Mouse (Mus musculus) cerebellum, adult (tissue): ENCODE results near the gene Plekhn1.

ENCODE experiments used
- ATAC-seq: cut with Nextera tagmentation; 2 replicates; pipeline ENCODE4 v1.9.2; 2017; ENCODE audit warnings: mild to moderate bottlenecking, moderate library complexity, mixed read lengths; ENCODE audit not compliant: insufficient number of reproducible peaks, low FRiP score, low TSS enrichment

Gene Plekhn1

DNA sequence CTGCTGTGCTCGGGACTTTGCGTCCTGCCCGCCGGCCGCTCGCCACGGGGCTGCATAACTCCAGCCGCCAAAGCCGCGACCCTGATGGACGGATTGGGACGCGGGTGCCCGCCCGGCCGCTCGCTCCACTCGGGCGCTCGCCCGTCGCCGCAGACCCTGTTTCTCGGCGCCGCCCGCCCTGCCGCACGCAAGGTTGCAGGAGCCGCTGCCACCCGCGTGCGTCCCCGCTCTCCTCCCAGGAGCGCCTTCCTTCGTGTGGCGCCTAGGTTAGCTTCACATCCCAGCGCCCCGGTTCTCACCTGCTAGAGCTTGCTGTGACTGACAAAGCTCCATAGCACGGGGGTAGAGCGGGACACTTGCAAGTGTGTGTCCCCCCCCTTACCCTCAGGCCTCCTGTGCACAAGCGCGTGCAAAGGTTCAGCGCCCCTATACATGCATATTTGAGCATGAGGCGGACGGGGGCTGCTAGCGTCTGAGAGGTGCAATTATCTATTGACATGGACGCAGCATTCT is at the start of gene Plekhn1:
Gene Plekhn1, minus strand, starts transcription at position 157 of the 513 bp plus-strand sequence.
- ATAC-seq: peak; percentile 52; the same call in 1 of the 2 replicates

DNA sequence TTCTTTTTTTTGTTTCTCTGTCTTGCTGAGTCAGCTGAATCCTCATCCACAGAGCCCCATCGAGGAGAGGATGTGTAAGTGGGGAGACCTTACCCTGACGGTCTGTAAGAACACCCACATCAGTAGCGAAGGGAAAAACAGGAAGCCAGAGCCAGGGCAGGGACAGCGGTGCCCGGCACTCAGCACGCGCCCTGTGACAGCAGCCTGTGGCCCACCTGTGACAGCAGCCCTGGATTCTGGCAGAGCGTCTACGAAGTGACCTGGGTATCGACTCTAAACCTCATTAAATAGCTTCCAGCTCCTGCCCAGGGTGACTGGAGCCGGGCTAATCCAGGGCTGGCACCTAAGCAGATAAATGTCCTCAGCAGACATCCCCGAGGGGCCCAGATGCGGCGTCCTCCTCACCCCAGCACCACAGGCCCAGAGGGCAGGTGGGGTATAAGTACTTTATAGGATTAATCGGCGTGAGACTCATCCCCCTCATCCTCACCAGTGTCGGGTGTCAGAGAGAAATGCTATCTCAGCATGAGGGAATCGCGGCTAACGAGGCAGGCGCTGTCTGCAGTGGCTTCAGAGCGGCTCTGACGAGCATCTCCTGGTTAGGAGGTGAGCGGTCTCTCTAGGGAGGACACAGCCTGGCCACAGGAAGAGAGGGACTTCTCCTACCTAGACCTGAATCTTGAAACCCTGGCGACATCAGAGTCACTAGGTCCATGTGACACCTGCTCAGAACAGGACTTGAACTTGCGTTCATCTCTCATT is 20.6 kb upstream of the Plekhn1 start, which contains the start of gene Samd11:
Gene Samd11, minus strand, starts transcription at position 580 of the 762 bp plus-strand sequence.
- ATAC-seq: no peak

GRCm38 (mm10) chr4:156254361-156255077 is 19.9 kb upstream of the Plekhn1 start:
- no peak for ATAC-seq

DNA sequence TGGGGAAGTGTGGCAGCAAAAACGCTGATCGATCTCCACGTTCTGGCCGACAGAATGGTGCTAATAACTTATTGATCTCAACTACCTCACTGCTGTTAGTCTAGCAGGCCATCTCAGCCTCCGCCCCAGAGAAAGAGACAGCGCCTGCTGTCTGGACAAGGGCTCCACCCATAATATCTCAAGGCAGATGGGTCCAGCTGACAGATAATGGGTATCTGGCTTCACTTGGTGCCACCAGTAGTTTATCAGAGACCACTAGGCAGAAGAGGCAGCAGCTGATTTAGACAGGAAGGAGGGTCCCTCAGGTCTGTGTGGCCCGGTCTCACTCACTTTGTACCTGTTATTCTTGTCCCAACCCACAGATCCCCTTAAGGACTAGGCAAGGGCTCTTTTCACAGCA is 18.4 kb upstream of the Plekhn1 start:
- ATAC-seq: no peak

DNA sequence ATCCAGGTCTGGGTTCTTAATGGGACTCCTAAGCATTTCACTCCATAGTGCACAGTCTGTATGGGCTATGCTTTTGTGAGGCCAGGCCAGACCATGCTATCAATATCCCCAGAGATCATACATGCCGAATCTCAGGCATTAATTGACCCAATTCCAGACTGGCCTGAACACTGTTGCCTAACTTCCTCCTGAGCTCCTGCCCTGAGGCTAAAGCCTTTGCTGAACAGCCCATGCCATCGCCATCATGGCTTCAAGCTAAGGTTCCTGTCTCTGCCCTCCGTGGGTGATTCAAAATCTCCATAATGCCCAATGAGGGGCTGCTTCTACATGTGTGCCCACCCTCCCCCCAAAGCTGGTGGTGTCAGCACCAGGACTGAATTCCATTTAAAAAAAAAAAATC is 18.0 kb upstream of the Plekhn1 start:
- no peak for ATAC-seq

DNA sequence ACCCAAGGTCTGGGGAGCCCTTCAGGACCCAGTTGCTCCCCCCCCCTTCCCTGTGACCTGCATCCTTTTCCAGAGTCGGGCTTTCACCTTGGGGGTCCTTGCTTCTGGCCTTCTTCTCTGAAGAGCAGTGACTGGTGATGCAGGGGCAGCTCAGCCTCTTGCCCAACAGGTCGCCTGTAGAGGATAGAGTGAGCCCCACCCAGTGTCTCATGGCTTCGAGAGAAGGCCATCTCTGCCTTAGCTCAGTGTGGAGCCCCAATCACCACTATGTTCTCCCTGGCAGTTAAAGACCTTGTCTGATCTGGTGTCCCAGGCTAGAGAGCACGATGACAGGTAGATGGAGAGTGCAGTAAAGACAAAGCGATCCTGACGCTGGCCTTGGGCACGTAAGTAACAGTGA is 17.5 kb upstream of the Plekhn1 start:
- no peak for ATAC-seq

DNA sequence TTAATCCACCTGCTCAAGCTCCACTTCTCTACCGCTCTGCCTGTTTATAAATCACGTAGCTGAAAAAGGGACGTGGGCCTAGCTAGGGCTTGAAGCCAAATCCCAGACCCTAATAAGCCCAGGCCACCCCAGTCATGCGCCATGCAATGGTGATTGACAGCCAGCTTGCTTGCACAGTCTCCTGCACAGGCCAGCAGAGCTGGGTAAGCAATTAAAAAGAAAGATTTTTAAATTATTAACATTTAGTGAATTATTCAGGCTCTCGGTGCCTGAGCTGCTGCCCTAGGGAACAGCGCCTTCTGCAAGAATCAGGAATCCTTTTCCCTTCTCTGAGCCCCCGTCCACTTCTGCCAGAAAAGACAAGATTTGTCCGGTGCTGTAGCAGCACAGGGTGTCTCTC is 16.4 kb upstream of the Plekhn1 start:
- no peak for ATAC-seq

DNA sequence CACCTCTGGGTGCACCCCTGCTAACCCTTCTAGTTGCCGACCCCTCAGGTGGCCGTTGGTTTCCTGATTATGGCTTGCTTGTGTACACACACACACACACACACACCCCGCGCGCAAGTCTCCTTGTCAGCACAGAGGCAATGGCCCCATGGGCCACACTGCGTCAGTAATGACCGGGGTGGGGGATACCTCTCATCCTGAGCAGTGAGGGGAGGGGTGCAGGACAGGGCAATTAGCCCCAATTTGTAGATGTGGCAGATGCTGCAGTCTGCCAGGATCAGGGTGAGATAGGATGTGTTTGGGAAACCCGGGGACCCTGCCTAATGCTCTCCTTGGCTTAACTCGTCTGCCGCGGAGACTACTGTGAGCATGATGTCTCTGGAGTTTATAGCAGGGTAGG is 14.9 kb upstream of the Plekhn1 start:
- no peak for ATAC-seq

DNA sequence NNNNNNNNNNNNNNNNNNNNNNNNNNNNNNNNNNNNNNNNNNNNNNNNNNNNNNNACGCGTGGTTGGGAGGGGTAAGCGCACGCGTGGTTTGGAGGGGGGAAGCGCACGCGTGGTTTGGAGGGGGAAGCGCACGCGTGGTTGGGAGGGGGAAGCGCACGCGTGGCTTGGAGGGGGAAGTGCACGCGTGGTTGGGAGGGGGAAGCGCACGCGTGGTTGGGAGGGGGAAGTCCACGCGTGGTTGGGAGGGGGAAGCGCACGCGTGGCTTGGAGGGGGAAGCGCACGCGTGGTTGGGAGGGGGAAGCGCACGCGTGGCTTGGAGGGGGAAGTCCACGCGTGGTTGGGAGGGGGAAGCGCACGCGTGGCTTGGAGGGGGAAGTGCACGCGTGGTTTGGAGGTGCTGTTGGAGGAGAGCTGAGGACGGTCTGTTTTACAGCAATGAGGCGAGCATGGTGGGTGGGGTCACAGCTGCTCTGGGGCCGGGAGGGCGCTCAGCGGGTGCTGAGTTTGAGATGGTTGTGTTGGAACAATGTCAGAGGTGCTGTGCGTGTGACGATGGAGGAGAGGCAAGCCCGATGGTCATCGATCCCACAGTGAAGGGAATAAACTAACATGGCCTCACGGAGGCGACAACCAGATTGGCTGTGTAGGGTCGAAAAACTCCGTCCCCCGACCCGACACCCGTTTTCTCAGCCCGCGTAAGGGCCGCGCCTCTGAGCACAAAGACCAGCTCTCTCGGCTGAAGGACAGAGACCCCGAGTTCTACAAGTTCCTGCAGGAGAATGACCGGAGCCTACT is 2.2 kb upstream of the Plekhn1 start:
- ATAC-seq: no peak

DNA sequence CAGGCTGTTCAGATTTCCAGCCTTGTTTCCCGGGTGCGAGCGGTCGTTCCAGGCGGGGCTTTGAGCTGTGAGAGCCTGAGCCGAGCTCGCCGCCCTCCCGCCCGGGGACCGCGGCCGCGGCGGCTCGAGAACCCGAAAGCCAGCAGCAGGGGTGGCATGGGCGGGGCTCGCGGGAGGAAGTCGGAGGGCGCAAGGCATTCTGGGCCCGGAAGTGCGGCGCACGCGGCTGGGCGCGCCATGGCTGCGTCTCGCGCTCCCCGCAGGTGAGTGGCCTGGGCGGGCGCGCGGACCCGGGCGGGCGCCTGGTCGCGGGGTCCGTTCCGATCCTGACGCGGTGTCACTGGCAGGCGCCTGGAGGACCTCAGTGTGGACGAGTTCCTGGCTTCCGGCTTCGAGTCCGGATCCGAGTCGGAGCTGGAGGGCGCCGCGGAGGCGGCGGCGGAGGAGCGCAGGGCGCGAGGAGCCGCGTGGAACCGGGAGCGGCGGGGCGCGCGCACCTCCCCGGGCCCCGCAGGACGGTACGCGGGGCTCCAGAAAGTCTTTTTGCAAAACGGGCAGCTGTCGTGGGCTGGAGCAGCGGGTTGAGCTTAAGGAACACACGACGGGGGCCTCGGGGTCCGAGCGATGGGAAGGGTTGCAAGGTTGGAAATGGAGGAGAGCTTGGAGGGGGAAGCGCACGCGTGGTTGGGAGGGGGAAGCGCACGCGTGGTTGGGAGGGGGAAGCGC is 1.3 kb upstream of the Plekhn1 start, which contains the start of gene Noc2l:
Gene Noc2l, plus strand, starts transcription at position 203 of the 726 bp plus-strand sequence.
- ATAC-seq: peak; percentile 82

- peak; percentile 3; the same call in 1 of the 2 replicates for ATAC-seq
Measured at GRCm38 (mm10) chr4:156235360-156235770, 708 bp upstream of the Plekhn1 start.

DNA sequence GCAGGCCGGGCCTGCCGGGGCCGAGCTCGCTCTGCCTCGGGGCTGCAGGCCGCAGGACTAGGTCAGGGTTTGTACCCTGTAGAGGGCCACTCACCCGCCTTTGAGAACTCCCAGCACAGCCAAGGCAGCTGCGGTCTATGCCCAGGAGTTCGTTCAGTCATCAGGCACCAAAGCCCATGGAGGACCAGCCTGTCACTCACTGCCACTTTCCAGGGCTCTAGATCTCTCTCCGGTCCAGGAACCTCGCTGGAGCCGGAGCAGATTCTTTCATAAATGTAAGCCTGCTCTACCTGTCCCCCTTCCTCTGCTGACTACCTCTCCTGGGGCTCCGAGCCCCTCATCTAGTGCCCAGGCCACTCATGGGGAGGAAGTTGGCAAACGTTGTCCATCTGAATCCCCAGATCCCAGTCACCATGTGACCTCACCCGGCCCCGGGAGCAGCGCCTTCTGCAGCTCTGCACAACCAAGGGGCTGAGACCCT is 596 bp downstream of the Plekhn1 start:
- no peak for ATAC-seq

GRCm38 (mm10) chr4:156228393-156229024 is 6.1 kb downstream of the Plekhn1 start:
- no peak for ATAC-seq

- ATAC-seq: no peak
Measured at GRCm38 (mm10) chr4:156227752-156228392, 6.8 kb downstream of the Plekhn1 start.

GRCm38 (mm10) chr4:156224276-156224675 is 10.4 kb downstream of the Plekhn1 start:
- ATAC-seq: no peak

- ATAC-seq: no peak
Measured at GRCm38 (mm10) chr4:156219936-156220335, 14.7 kb downstream of the Plekhn1 start.

- ATAC-seq: no peak
Measured at GRCm38 (mm10) chr4:156217838-156218237, 16.8 kb downstream of the Plekhn1 start.

GRCm38 (mm10) chr4:156217022-156217669 is 17.5 kb downstream of the Plekhn1 start:
- ATAC-seq: no peak
